Mouse (Mus musculus): ENCODE data around the gene Lbhd2.

Gene Lbhd2

DNA sequence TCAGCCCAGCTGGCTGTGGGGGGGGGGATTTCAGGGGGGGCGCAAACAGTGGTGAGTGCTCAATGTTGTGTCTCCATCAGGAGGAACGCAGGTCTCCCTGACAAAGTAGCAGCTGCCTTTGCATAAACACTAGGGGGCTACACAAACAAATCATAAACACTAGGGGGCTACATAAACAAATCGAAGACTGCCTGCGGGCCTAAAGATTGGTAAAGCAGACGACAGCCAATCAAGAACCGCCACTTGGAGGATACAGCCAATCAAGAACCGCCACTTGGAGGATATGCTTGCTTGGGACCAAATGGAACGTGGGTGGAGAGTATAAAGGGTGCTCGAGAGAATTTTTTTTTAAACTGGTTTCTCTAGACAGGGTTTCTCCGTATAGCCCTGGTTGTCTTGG, 1.7 kb upstream of the Lbhd2 start:
- no peak for DNase-seq (ENCODE audit: low spot score in 2 of 2)

GRCm38 (mm10) chr12:111409583-111409982, 3.0 kb downstream of the Lbhd2 start:
- DNase-seq (ENCODE audit: low spot score in 2 of 2), result no peak

DNA sequence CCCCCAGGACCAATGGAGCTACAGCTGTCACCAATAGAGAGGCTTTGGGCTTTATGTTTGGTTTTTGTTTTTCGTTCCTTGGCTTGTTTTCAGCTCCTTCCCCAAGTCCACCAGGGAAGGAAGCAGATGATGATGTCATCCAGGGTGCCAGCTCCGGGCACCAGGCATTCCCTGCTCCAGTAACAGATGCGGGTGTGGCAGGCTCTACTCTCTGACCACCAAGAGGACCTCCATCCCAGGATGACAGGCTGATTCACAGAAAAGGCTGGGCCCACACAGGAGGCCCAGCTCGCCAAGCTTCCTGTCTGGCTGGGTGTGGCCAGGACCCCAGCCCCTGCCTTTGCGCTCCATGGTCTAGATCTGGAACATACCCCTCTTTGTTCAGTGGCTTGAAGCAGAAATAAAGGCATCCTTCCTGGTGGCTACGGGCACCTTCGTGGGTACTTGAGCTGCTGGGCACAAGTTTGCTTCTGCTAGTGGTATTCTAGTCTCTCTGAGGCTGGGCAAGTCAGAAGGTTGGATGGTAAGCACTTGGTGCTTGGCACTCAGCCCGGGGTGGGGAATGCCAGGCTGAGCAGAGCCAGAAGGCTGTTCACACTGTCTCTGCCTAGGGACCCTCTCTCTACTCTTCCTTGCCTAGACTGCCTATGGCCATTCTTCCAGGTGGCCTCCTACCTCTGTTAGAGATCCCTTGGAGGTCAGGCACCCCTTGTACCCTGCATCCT, 5.2 kb downstream of the Lbhd2 start:
- no peak for DNase-seq (ENCODE audit: low spot score in 2 of 2)

- DNase-seq (ENCODE audit: low spot score in 2 of 2), result no peak
These were observed 6.1 kb downstream of the Lbhd2 start for GRCm38 (mm10) chr12:111412581-111413284.

GRCm38 (mm10) chr12:111413300-111413699, 6.7 kb downstream of the Lbhd2 start:
- DNase-seq (ENCODE audit: low spot score in 2 of 2), result peak; percentile 65 to 74

- no peak for DNase-seq (ENCODE audit: low spot score in 2 of 2)
These were observed 10.5 kb downstream of the Lbhd2 start, which contains the start of gene Exoc3l4 for GRCm38 (mm10) chr12:111416921-111417779. TSS of gene Exoc3l4 (plus strand) at chr12:111417017.

DNA sequence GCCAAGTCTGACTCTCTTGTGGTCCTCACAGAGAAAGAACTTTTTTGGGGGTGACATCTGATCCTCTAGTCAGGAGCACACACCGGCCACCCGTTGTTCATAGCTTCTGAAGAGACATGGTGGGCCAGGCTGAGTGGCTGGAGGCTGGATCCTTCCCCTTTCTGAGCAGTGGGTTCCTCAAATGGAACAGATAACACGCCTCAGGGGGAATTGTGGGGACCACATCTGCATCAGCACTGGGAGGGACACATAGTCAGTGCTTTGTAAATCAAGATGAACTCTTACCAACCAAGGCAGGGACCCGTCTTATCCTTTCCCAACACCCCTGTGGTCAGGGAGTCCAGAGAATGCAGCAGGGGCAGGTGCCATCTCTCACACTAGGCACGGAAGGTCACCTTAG, 13.3 kb downstream of the Lbhd2 start:
- DNase-seq (ENCODE audit: low spot score in 2 of 2), result no peak

- DNase-seq (ENCODE audit: low spot score in 2 of 2), result no peak
These were observed 14.5 kb downstream of the Lbhd2 start for GRCm38 (mm10) chr12:111420946-111421709.

GRCm38 (mm10) chr12:111422852-111423251, 16.2 kb downstream of the Lbhd2 start:
- DNase-seq (ENCODE audit: low spot score in 2 of 2), result no peak

GRCm38 (mm10) chr12:111423570-111424129, 17.0 kb downstream of the Lbhd2 start:
- DNase-seq (ENCODE audit: low spot score in 2 of 2), result no peak

DNA sequence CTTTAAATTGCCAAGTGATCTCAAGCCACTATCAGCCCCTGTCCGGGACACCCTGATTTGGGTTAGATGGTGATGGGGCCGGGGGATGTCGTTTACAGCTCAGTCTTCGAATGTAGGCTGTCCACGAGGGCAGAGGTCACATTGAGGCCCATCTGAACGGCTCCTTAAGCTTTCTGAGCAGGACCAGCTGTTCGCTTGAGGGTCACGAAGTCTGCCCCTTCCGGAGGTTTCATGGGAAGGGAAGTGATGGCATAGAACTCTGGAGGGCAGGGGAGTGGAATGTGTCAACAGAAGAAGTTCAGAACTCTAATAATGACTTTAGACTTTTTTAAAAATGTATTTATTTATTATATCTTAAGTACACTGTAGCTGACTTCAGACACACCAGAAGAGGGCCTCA, 17.9 kb downstream of the Lbhd2 start:
- no peak for DNase-seq (ENCODE audit: low spot score in 2 of 2)

DNA sequence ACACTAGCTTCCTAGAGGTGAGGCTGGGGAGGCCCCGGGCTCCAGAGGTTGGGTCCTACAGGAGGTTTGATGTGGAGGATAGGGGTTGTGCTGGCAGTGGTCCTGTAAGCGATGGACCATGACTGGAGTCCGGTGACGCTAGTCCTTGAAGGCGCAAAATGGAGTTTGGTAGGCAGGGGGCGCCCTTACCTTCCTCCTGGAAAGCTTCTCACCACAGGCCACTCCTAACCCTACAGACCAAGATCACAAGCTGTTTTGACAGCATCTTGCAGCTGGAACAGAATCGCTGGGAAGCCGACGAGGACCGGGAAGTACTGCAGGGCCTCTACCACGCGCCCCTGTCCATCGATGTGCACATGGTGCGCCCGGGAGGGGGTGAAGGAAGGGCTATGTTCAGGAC, 18.6 kb downstream of the Lbhd2 start:
- DNase-seq (ENCODE audit: low spot score in 2 of 2), result peak; percentile 46 to 55

- DNase-seq (ENCODE audit: low spot score in 2 of 2), result peak; percentile 69 to 78
These were observed 19.3 kb downstream of the Lbhd2 start for GRCm38 (mm10) chr12:111425789-111426460.

DNA sequence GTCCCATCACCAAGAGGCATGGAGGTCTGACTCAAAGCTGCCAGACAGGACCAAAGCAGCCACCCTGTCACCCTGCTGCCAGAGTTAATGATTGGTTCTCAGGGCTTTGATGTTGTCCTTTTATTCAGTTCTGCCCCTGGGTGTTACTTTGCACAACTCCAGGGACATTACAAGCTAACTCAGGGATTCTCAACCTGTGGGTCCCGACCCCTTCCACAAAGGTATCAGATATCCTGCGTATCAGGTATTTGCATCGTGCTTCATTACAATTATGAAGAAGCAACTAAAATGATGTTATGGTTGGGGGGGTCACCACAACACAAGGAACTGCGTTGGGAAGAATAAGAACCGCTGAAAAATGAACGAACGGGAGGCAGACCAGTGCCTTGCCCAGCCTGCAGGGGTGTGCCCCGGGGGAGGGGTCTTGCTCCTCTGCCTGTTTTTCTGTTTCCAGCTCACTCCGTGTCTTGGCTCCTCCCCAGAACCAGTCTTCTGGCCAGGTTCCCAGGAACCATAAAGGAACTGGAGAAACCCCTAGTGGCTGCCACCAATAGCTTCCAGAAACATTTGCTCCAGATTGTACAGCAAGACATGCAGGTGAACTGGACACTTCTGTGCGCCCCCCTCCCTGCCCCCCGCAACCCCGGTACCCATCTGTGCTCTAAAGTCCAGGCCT, 21.0 kb downstream of the Lbhd2 start:
- no peak for DNase-seq (ENCODE audit: low spot score in 2 of 2)

- DNase-seq (ENCODE audit: low spot score in 2 of 2), result no peak
These were observed 21.8 kb downstream of the Lbhd2 start for GRCm38 (mm10) chr12:111428364-111428763.

DNA sequence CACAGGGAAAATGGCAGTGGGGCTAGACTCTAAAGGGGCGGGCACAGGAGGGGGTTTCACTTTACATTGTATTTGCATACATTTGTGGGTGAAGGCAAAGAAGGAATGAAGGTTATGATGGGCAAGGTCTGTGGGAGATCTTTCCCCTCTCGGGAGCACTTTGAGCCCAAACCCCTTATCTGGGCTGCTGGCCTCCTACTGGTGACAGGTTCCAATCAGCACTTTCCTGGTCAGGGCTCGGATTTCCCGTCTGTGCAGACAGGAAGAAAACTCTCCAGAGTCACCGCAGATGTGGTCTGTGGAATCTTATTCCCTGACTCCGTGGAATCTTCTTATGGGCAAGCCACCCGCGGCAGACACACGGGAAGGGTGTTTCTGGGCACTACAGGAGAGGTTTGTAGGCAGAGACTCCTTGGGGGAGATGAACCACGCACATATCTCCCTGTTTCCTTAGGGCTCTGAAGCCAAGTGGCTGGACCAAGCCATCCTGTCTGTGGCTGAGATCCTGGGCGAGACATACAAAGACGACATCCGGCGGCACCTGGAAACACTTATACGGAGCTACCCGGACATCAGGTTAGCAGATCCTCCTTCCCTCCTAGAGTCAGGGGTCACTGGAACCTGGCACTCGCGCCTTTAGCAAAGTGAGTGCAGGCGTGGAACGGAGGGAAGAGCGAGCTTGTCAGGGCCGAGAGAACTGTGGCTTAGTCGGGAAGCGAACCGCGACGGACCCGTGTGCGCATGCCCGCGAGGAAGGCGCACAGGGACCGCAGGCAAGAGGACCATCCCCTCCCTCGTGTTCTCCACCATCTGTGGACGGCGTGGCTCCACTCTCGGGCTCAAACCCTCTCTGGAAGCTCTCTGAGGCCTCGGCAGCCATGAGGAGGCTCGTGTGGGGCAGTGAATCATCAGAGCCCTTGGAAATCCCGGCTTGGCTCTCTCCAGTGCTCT, 22.6 kb downstream of the Lbhd2 start:
- no peak for DNase-seq (ENCODE audit: low spot score in 2 of 2)

DNA sequence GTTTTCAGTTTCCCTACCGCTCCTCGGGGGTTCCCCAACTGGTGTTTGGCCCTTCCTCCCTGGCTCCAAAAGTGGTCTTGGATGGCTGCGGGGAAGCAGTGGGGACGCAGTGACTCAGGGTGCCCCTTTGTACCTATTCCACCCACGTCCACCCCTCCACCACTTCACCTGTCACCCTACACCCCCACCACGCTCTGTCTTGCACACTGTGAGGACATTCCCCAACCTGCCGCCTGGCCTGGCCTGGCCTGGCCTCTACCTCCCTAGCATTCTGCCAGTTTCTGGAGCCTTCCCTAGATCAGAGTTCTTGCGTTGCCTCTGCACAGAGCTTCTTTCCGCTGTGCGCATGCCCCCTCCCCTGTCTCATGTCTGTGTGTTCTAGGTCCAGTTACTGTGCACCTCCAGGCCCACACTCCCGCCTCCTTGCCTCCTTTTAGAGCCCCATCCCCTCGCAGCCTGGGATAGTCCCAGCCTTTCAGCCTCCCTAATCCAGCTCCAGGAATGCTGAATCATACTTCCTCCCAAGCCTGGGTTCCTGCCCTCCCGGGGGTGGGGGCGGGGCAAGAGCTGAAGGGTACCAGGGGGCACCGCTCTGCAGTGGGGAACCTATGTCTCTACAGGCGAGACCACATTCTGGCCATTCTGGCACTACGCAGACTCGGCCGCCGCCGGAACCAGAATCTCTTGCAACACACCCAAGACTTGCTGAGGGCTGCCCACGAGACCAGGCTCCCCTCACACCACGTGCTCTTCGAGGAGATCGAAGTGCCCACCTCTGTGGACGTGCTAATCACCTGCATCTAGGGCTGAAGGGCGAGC, 23.6 kb downstream of the Lbhd2 start:
- no peak for DNase-seq (ENCODE audit: low spot score in 2 of 2)

All from spleen, postnatal 36 days (tissue).